Mouse (Mus musculus) forebrain, embryonic 11.5 days (tissue): ENCODE results near the gene Pde4dip. TPM values are rescaled to one million over a fixed set of nuclear protein-coding genes. Genes with fewer than 3 reads are reported as not detected.
A peak's percentile ranks its signal among the peaks of the same experiment; 100 is the strongest.

Source experiments
- ATAC-seq: fragments of 200-750 bp; cut with Nextera tagmentation; replicated peaks from 2 replicates; pipeline ENCODE4 v1.8.0; 2017; ENCODE audit warnings: moderate TSS enrichment; ENCODE audit not compliant: low FRiP score
- DNase-seq: peaks from one replicate; pipeline ENCODE4 v3.0.0-alpha.2; 2017; ENCODE audit warnings: low spot score
- H3K27ac ChIP-seq: fragments of 300-500 bp; sonication (generic); 2 replicates; pipeline ENCODE4 v1.5.1; 2014; ENCODE audit warnings: low read depth, low read length
- H3K27me3 ChIP-seq: fragments of 300-500 bp; sonication (generic); 2 replicates; pipeline ENCODE4 v1.6.1; 2014; ENCODE audit warnings: mild to moderate bottlenecking, low read length, mixed read lengths; ENCODE audit not compliant: control insufficient read depth, insufficient read depth
- H3K36me3 ChIP-seq: fragments of 300-500 bp; sonication (generic); 2 replicates; pipeline ENCODE4 v1.6.1; 2014; ENCODE audit warnings: mild to moderate bottlenecking, low read length, moderate library complexity, mixed read lengths; ENCODE audit not compliant: control insufficient read depth, insufficient read depth
- H3K4me1 ChIP-seq: fragments of 300-500 bp; sonication (generic); replicated peaks from 2 replicates; pipeline ENCODE4 v1.6.1; 2014; ENCODE audit warnings: low read length, mixed read lengths; ENCODE audit not compliant: control insufficient read depth, insufficient read depth
- H3K4me2 ChIP-seq: fragments of 300-500 bp; sonication (generic); 2 replicates; pipeline ENCODE4 v1.6.1; 2014; ENCODE audit warnings: low read depth, mild to moderate bottlenecking, low read length, moderate library complexity, mixed read lengths; ENCODE audit not compliant: severe bottlenecking
- H3K4me3 ChIP-seq: fragments of 300-500 bp; sonication (generic); 2 replicates; pipeline ENCODE4 v1.5.1; 2014; ENCODE audit warnings: low read depth, low read length
- H3K9ac ChIP-seq: fragments of 300-500 bp; sonication (generic); 2 replicates; pipeline ENCODE4 v1.6.1; 2014; ENCODE audit warnings: low read length
- H3K9me3 ChIP-seq: fragments of 300-500 bp; sonication (generic); 2 replicates; pipeline ENCODE4 v1.6.1; 2016; ENCODE audit warnings: low read length, mixed read lengths; ENCODE audit not compliant: control insufficient read depth
- WGBS: fragments of 180-500 bp; shearing (Covaris S2); extraction: QIAGEN DNeasy Blood & Tissue Kit; methylation state at CpG from one replicate; pipeline ENCODE4 v1.1.7; 2014; 5-methylcytosine and 5-hydroxymethylcytosine counted together
- polyA plus RNA-seq: library from polyadenylated mRNA; unstranded; fragments of >200 nt; fragmentation: Nextera tagmentation; extraction: Ambion mirVana; gene quantifications from 2 replicates; pipeline ENCODE4 v1.2.1, GENCODE M21; 2014

Gene Pde4dip
- polyA plus RNA-seq, 1 experiment from 2014 or later, result 25.7 TPM

- Histone ChIP-seq H3K27me3 (no peaks in the 10 kb centered on the region), H3K27ac (no peak overlapping the region), H3K9ac (no peak overlapping the region), H3K4me2 (no peak overlapping the region), H3K9me3 (no peaks in the 10 kb centered on the region), H3K4me1 (peaks cover 4% of the 10 kb centered on the region; the same call in 1 of the 2 replicates), H3K4me3 (no peak overlapping the region), H3K36me3 (no peaks in the 10 kb centered on the region)
- ATAC-seq (no peak), DNase-seq (no peak)
- WGBS, result 87% methylated on average over 7 of the region's 7 CpGs
Observed at GRCm38 (mm10) chr3:97931310-97931885, 42.9 kb upstream of the Pde4dip start.

GRCm38 (mm10) chr3:97930787-97931158, 42.3 kb upstream of the Pde4dip start:
- no peaks in the 10 kb centered on the region for H3K27me3 ChIP-seq
- no peak overlapping the region for H3K4me2 ChIP-seq
- peaks cover 4% of the 10 kb centered on the region; the same call in 1 of the 2 replicates for H3K4me1 ChIP-seq
- H3K9me3 ChIP-seq, result no peaks in the 10 kb centered on the region
- DNase-seq, result no peak
- H3K36me3 ChIP-seq, result no peaks in the 10 kb centered on the region
- no peak overlapping the region for H3K9ac ChIP-seq
- H3K27ac ChIP-seq, result no peak overlapping the region
- 83% methylated on average over 8 of the region's 8 CpGs for WGBS
- no peak for ATAC-seq
- no peak overlapping the region for H3K4me3 ChIP-seq

GRCm38 (mm10) chr3:97930141-97930786, 41.8 kb upstream of the Pde4dip start:
- Histone ChIP-seq H3K27me3 (no peaks in the 10 kb centered on the region), H3K4me1 (peaks cover 4% of the 10 kb centered on the region; the same call in 1 of the 2 replicates), H3K4me2 (no peak overlapping the region), H3K9ac (no peak overlapping the region), H3K27ac (no peak overlapping the region), H3K4me3 (no peak overlapping the region), H3K36me3 (no peaks in the 10 kb centered on the region), H3K9me3 (no peaks in the 10 kb centered on the region)
- ATAC-seq (no peak), DNase-seq (no peak)
- 78% methylated on average over 12 of the region's 12 CpGs for WGBS

- H3K27ac ChIP-seq, result no peak overlapping the region
Observed at GRCm38 (mm10) chr3:97928968-97929858, 40.7 kb upstream of the Pde4dip start.

GRCm38 (mm10) chr3:97927322-97927721, 38.8 kb upstream of the Pde4dip start:
- no peak for ATAC-seq
- Histone ChIP-seq H3K9me3 (no peaks in the 10 kb centered on the region), H3K36me3 (no peaks in the 10 kb centered on the region), H3K4me3 (no peak overlapping the region), H3K4me2 (no peak overlapping the region), H3K27ac (no peak overlapping the region), H3K4me1 (peaks cover 4% of the 10 kb centered on the region; the same call in 1 of the 2 replicates), H3K27me3 (no peaks in the 10 kb centered on the region), H3K9ac (no peak overlapping the region)
- WGBS, result 84% methylated on average over 4 of the region's 4 CpGs
- no peak for DNase-seq

More at GRCm38 (mm10) chr3:97928968-97929858, 40.7 kb upstream of the Pde4dip start:
- Histone ChIP-seq H3K4me3 (no peak overlapping the region), H3K27me3 (no peaks in the 10 kb centered on the region), H3K9ac (no peak overlapping the region), H3K4me1 (peaks cover 4% of the 10 kb centered on the region; the same call in 1 of the 2 replicates), H3K9me3 (no peaks in the 10 kb centered on the region), H3K4me2 (no peak overlapping the region), H3K36me3 (no peaks in the 10 kb centered on the region)
- 66% methylated on average over 9 of the region's 9 CpGs for WGBS
- ATAC-seq, result peak; percentile 24; the same call in 1 of the 2 replicates
- peak; percentile 85 for DNase-seq

GRCm38 (mm10) chr3:97925246-97925645, 36.7 kb upstream of the Pde4dip start:
- H3K4me3 ChIP-seq, result no peak overlapping the region
- no peak for ATAC-seq
- WGBS, result 88% methylated on average over 2 of the region's 2 CpGs

GRCm38 (mm10) chr3:97918885-97919550, 30.5 kb upstream of the Pde4dip start:
- no peaks in the 10 kb centered on the region for H3K9me3 ChIP-seq
- DNase-seq, result no peak
- H3K27me3 ChIP-seq, result no peaks in the 10 kb centered on the region
- no peak overlapping the region for H3K9ac ChIP-seq
- H3K36me3 ChIP-seq, result no peaks in the 10 kb centered on the region; the same call in 1 of the 2 replicates
- no peak overlapping the region for H3K4me3 ChIP-seq
- no peaks in the 10 kb centered on the region for H3K4me1 ChIP-seq
- no peak overlapping the region for H3K4me2 ChIP-seq
- no peak overlapping the region for H3K27ac ChIP-seq
- WGBS, result 95% methylated on average over 10 of the region's 10 CpGs
- ATAC-seq, result no peak

More at GRCm38 (mm10) chr3:97925246-97925645, 36.7 kb upstream of the Pde4dip start:
- H3K9me3 ChIP-seq, result no peaks in the 10 kb centered on the region
- no peaks in the 10 kb centered on the region for H3K4me1 ChIP-seq
- H3K27ac ChIP-seq, result no peak overlapping the region
- H3K27me3 ChIP-seq, result no peaks in the 10 kb centered on the region
- no peaks in the 10 kb centered on the region for H3K36me3 ChIP-seq
- DNase-seq, result no peak
- no peak overlapping the region for H3K9ac ChIP-seq
- no peak overlapping the region for H3K4me2 ChIP-seq

- Histone ChIP-seq H3K27me3 (no peaks in the 10 kb centered on the region), H3K9ac (no peak overlapping the region), H3K9me3 (no peaks in the 10 kb centered on the region), H3K4me3 (no peak overlapping the region), H3K36me3 (no peaks in the 10 kb centered on the region; the same call in 1 of the 2 replicates), H3K4me1 (no peaks in the 10 kb centered on the region), H3K4me2 (no peak overlapping the region), H3K27ac (no peak overlapping the region)
- DNase-seq, result no peak
- ATAC-seq, result no peak
- WGBS, result 84% methylated on average over 4 of the region's 4 CpGs
Observed at GRCm38 (mm10) chr3:97915081-97915480, 26.6 kb upstream of the Pde4dip start.
